Mouse (Mus musculus) E14TG2a.4 (cell line): Measurements from ENCODE around the gene Apeh.

ENCODE experiments used
- CTCF ChIP-seq: conservative IDR thresholded peaks from 2 replicates; pipeline ENCODE4 v1.5.1; 2014; ENCODE audit warnings: low read length
- POU5F1 ChIP-seq: IDR thresholded peaks from 2 replicates; pipeline ENCODE4 v1.6.1; 2014; ENCODE audit warnings: low read length, borderline replicate concordance

- no peak for TF ChIP-seq CTCF
- TF ChIP-seq POU5F1: no peak
These were observed 3.7 kb downstream of the Apeh start for GRCm38 (mm10) chr9:108090611-108091120.
